Mouse (Mus musculus) mouse trophoblast stem cell (cell line): ENCODE results near the gene Rnls.

Experiments used
- in situ Hi-C, 2 experiments: fragments of 300-500 bp; cut with MseI, MboI; formaldehyde crosslinking; loops; 2 replicates in 1 of 2; 3 replicates in 1 of 2; pipeline ENCODE4 v1.15.1; 2025

The Rnls gene

GRCm38 (mm10) chr19:33262421-33262820 lies 129.7 kb downstream of the Rnls start:
- in situ Hi-C loops: no loop called here

GRCm38 (mm10) chr19:33259164-33259563 lies 132.9 kb downstream of the Rnls start:
- in situ Hi-C loops: no loop called here

DNA sequence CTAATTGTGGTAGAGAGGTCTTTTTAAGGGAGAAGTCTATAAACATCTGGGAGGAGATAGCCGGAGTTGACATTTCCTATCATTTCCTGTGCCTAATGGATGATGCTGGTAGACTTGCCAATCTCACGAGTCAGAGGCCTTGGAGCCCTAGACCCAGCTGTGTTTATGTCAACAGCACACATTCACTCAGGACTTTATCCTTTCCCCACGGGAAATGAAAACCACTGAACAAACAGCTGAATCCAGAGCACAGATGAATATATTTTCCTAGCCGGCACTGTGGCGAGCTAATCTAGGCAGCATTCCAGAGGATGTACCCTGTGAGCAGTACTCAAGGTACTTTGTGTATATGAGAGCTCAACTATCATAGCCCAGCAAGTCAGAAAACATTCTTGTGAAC lies 138.2 kb downstream of the Rnls start:
- in situ Hi-C loops: no loop called here

DNA sequence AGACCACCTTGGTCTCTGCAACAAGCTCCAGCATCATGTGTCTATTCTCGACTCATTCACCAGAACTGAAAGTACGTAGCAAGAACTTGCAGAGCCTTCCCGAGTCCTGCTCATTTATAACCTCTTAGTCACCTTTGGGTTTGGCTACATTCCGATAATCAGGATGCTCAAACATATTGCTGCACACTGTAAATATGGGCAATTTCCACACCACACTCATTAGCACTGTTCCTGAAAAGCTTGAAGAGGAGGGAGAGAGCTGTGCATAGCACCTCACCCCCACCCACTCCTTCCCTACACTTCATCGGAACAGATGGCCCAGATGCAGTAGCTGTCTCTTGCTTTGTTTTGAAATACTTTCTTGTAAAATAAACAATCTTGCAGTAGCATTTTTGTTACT lies 139.9 kb downstream of the Rnls start:
- in situ Hi-C loops: no loop called here

- in situ Hi-C loops: no loop called here
Observed at GRCm38 (mm10) chr19:33244196-33244595, 147.9 kb downstream of the Rnls start.

GRCm38 (mm10) chr19:33240386-33240785 lies 151.7 kb downstream of the Rnls start:
- in situ Hi-C loops: no loop called here

- in situ Hi-C loops: no loop called here
Observed at GRCm38 (mm10) chr19:33232902-33233301, 159.2 kb downstream of the Rnls start.

DNA sequence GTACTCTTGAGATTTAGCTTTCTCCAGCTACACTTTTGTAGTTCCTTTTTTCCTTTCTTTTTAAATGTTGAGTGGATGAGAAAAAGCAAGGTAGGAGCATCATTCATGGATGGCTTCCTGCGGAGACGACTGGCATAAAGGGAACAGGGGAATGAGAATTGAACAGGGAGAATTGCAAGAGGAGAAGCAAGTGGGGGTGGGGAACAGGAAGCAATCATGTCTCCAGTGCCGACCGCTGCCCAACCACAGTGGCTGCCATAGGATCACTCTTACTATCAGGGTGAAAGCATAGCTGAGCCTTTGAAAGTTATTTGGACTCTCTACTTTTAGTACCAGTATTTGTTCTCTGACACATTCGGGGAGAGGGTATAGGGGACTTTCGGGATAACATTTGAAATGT lies 160.8 kb downstream of the Rnls start:
- in situ Hi-C loops: no loop called here

- in situ Hi-C loops: loop anchor here (5.0 to 10.0 kb wide), 2 partner anchors 502 to 515 kb away; no protein-coding TSS in a partner anchor
Observed at GRCm38 (mm10) chr19:33227004-33227403, 165.1 kb downstream of the Rnls start.

DNA sequence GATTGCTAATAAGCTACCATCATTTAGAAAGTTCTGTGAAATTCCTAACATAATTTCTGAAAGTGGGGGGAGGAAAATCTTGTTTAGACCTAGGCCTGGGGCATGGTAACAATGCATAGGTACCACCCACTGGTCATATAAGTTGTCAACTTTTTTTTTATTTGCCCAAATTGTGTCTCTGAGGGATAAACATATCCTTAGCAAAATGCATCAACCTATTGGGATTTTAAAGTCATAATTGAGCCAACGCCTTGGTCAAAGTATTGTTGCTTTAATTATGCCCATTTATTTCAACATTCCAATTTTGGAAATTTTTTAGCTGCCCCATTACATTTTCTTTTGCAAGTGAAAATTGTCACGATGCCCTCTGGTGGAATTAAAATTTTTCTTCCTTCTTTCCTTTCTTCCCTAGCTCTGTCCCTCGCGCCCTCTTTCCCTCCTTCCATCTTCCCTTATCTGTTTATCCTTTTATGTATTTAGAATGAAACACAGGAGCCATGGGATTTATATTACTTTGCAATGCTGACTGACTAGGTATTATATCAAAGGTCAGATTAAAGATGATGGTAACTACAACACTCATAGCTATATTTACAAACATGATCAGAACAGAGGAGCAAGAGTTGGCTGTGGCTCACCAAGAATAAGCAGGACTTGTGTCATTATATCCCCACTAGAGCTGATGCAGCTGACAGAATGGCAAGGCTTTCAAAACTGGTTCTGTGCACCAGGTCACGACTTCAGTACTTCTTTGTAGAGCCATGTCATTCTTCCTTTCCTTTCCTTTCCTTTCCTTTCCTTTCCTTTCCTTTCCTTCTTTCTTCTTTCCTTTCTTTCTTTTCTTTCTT lies 166.0 kb downstream of the Rnls start:
- in situ Hi-C loops: loop anchor here (5.0 to 10.0 kb wide), 2 partner anchors 501 to 514 kb away; no protein-coding TSS in a partner anchor

GRCm38 (mm10) chr19:33225002-33225376 lies 167.1 kb downstream of the Rnls start:
- in situ Hi-C loops: loop anchor here (5.0 to 10.0 kb wide), 2 partner anchors 500 to 513 kb away; no protein-coding TSS in a partner anchor

- in situ Hi-C loops: loop anchor here (5.0 to 10.0 kb wide), 2 partner anchors 500 to 512 kb away; no protein-coding TSS in a partner anchor
Observed at GRCm38 (mm10) chr19:33224181-33225001, 167.7 kb downstream of the Rnls start.

DNA sequence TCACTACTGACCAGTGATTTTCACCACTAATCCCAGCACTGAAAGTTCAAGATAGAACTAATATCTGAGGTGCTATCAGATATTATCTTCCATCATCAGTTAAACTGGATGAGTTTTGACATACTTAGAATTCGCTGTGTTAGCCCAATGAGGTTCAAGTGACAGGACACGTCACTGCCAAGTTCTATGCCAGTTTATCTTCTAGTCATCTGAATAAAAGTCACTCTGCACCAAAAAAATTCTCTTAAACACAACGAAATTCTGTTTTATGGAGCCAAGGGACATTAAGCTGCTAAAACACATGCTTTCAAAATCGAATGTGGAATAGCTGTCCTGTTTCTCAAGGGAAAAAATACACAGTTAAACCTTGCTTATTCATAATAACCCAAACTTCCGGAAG lies 168.3 kb downstream of the Rnls start:
- in situ Hi-C loops: loop anchor here in 1 of 2 experiments (10.0 kb wide), 1 partner anchor 499 kb away; no protein-coding TSS in a partner anchor

GRCm38 (mm10) chr19:33223276-33223675 lies 168.8 kb downstream of the Rnls start:
- in situ Hi-C loops: loop anchor here in 1 of 2 experiments (10.0 kb wide), 1 partner anchor 498 kb away; no protein-coding TSS in a partner anchor

GRCm38 (mm10) chr19:33222595-33223223 lies 169.4 kb downstream of the Rnls start:
- in situ Hi-C loops: loop anchor here in 1 of 2 experiments (10.0 kb wide), 1 partner anchor 498 kb away; no protein-coding TSS in a partner anchor

- in situ Hi-C loops: no loop called here
Observed at GRCm38 (mm10) chr19:33217791-33218300, 174.2 kb downstream of the Rnls start.

DNA sequence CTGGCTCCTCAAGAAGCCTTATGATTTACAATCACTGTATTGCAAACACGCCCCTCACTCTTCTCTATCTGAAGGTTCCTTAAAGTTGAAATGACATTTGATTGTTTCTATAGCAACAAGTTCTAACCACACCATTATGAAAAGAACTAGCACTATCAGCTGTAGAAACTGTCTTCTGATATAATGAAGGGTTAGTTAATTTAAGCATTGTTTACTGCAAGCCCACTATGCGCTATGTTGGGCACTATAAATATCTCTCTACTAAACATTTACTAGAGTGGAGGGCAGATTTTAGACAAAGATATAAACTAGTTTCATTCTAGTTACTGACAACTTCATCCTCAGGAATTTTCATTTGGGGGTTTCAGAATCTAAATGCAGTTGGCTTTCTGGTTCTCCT lies 182.4 kb downstream of the Rnls start:
- in situ Hi-C loops: no loop called here

GRCm38 (mm10) chr19:33207991-33208390 lies 184.1 kb downstream of the Rnls start:
- in situ Hi-C loops: no loop called here

- in situ Hi-C loops: no loop called here
Observed at GRCm38 (mm10) chr19:33205389-33205788, 186.7 kb downstream of the Rnls start.

- in situ Hi-C loops: no loop called here
Observed at GRCm38 (mm10) chr19:33202422-33202821, 189.7 kb downstream of the Rnls start.

DNA sequence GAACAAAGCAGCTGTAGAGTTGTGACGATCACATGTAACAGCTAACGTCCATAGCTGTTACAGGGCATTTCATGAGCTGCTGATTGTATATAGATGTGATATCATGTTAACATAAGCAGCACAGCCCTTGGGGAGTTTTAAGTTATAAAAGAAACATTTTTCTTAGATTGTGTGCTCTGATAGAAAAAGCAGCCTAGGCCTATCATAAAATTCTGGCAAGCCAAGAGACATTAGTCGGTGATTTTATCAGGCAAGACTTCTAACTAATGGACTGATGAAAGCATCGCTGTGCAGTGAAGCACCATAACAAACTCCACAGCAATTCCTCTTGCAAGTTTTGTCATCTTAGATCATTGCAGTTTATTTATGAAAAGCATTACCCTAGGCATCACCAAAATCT lies 190.9 kb downstream of the Rnls start:
- in situ Hi-C loops: no loop called here
